Mouse (Mus musculus): ENCODE results near the gene Neurl4. TPM values are rescaled to one million over a fixed set of nuclear protein-coding genes. Genes with fewer than 3 reads are reported as not detected.
"Not testable (repeated sequence)": the region's sequence is repeated elsewhere in the genome, so short reads cannot be mapped to it uniquely, and the experiment has no call there.

Neurl4 gene
- polyA plus RNA-seq, 1 experiment from 2014 or later: 23.0 TPM

- H3K9ac ChIP-seq (replicated peaks): no peak overlapping the region
- H3K36me3 ChIP-seq: no peaks in the 10 kb centered on the region
- no peak overlapping the region for H3K4me2 ChIP-seq (replicated peaks)
- no peak for ATAC-seq (replicated peaks)
- peaks cover 5% of the 10 kb centered on the region for H3K4me1 ChIP-seq
- H3K9me3 ChIP-seq: no peaks in the 10 kb centered on the region
- WGBS: 82% methylated on average over 4 of the region's 4 CpGs
- H3K27me3 ChIP-seq: no peaks in the 10 kb centered on the region
- H3K4me3 ChIP-seq: no peak overlapping the region
- no peak overlapping the region for H3K27ac ChIP-seq (replicated peaks)
Measured at GRCm38 (mm10) chr11:69929712-69930111, 28.8 kb downstream of the Neurl4 start.

GRCm38 (mm10) chr11:69930176-69930575, 29.3 kb downstream of the Neurl4 start:
- peaks cover 10% of the 10 kb centered on the region for H3K4me1 ChIP-seq
- not testable (repeated sequence) for H3K9ac ChIP-seq (replicated peaks); H3K4me2 ChIP-seq (replicated peaks); ATAC-seq (replicated peaks); H3K9me3 ChIP-seq; H3K27me3 ChIP-seq; H3K4me3 ChIP-seq; H3K27ac ChIP-seq (replicated peaks); H3K36me3 ChIP-seq
- 89% methylated on average over 8 of the region's 8 CpGs for WGBS

GRCm38 (mm10) chr11:69930967-69931537, 30.2 kb downstream of the Neurl4 start:
- Histone ChIP-seq H3K27ac (replicated peaks) (no peak overlapping the region), H3K9me3 (no peaks in the 10 kb centered on the region), H3K4me2 (replicated peaks) (no peak overlapping the region), H3K9ac (replicated peaks) (no peak overlapping the region), H3K36me3 (no peaks in the 10 kb centered on the region), H3K4me3 (no peak overlapping the region), H3K4me1 (peaks cover 16% of the 10 kb centered on the region), H3K27me3 (no peaks in the 10 kb centered on the region)
- no peak for ATAC-seq (replicated peaks)
- 83% methylated on average over 3 of the region's 3 CpGs for WGBS

GRCm38 (mm10) chr11:69931769-69932168, 30.9 kb downstream of the Neurl4 start:
- no peak overlapping the region for H3K4me3 ChIP-seq
- 73% methylated on average over 8 of the region's 8 CpGs for WGBS
- ATAC-seq (replicated peaks): no peak
- no peaks in the 10 kb centered on the region for H3K9me3 ChIP-seq
- H3K4me1 ChIP-seq: peaks cover 24% of the 10 kb centered on the region
- H3K4me2 ChIP-seq (replicated peaks): no peak overlapping the region
- H3K27me3 ChIP-seq: peaks cover 1% of the 10 kb centered on the region; the same call in 1 of the 2 replicates
- H3K27ac ChIP-seq (replicated peaks): no peak overlapping the region
- H3K9ac ChIP-seq (replicated peaks): no peak overlapping the region
- no peaks in the 10 kb centered on the region for H3K36me3 ChIP-seq

GRCm38 (mm10) chr11:69932254-69932653, 31.4 kb downstream of the Neurl4 start:
- H3K27me3 ChIP-seq: peaks cover 6% of the 10 kb centered on the region; the same call in 1 of the 2 replicates
- H3K9ac ChIP-seq (replicated peaks): no peak overlapping the region
- H3K36me3 ChIP-seq: no peaks in the 10 kb centered on the region
- peaks cover 27% of the 10 kb centered on the region for H3K4me1 ChIP-seq
- no peak overlapping the region for H3K4me3 ChIP-seq
- H3K9me3 ChIP-seq: no peaks in the 10 kb centered on the region
- no peak for ATAC-seq (replicated peaks)
- H3K4me2 ChIP-seq (replicated peaks): no peak overlapping the region
- WGBS: 40% methylated on average over 3 of the region's 3 CpGs
- H3K27ac ChIP-seq (replicated peaks): no peak overlapping the region

GRCm38 (mm10) chr11:69933066-69933465, 32.2 kb downstream of the Neurl4 start:
- no peaks in the 10 kb centered on the region for H3K9me3 ChIP-seq
- H3K27me3 ChIP-seq: peaks cover 10% of the 10 kb centered on the region; the same call in 1 of the 2 replicates
- no peaks in the 10 kb centered on the region for H3K36me3 ChIP-seq
- H3K4me2 ChIP-seq (replicated peaks): no peak overlapping the region
- 75% methylated on average over 4 of the region's 4 CpGs for WGBS
- H3K27ac ChIP-seq (replicated peaks): no peak overlapping the region
- peaks cover 27% of the 10 kb centered on the region for H3K4me1 ChIP-seq
- H3K4me3 ChIP-seq: no peak overlapping the region
- H3K9ac ChIP-seq (replicated peaks): no peak overlapping the region
- ATAC-seq (replicated peaks): no peak

GRCm38 (mm10) chr11:69934169-69934568, 33.3 kb downstream of the Neurl4 start:
- Histone ChIP-seq H3K4me2 (replicated peaks) (peak overlapping the region; percentile 99), H3K4me1 (peaks cover 27% of the 10 kb centered on the region), H3K9ac (replicated peaks) (no peak overlapping the region), H3K4me3 (peak overlapping the region; percentile 54), H3K9me3 (no peaks in the 10 kb centered on the region), H3K27ac (replicated peaks) (no peak overlapping the region), H3K27me3 (peaks cover 10% of the 10 kb centered on the region; the same call in 1 of the 2 replicates), H3K36me3 (no peaks in the 10 kb centered on the region)
- under 1% methylated on average over 18 of the region's 18 CpGs for WGBS
- peak; percentile 51 for ATAC-seq (replicated peaks)

GRCm38 (mm10) chr11:69934681-69935080, 33.8 kb downstream of the Neurl4 start:
- Histone ChIP-seq H3K4me3 (peak overlapping the region; percentile 54), H3K36me3 (no peaks in the 10 kb centered on the region), H3K9me3 (no peaks in the 10 kb centered on the region), H3K4me2 (replicated peaks) (peak overlapping the region; percentile 99), H3K27me3 (peaks cover 10% of the 10 kb centered on the region; the same call in 1 of the 2 replicates), H3K27ac (replicated peaks) (no peak overlapping the region), H3K9ac (replicated peaks) (no peak overlapping the region), H3K4me1 (peaks cover 27% of the 10 kb centered on the region)
- ATAC-seq (replicated peaks): no peak
- WGBS: 17% methylated on average over 6 of the region's 6 CpGs

- peaks cover 27% of the 10 kb centered on the region for H3K4me1 ChIP-seq
- no peaks in the 10 kb centered on the region for H3K9me3 ChIP-seq
- 1% methylated on average over 61 of the region's 62 CpGs for WGBS
- peak within 1 kb of the TSS; percentile 54 for H3K4me3 ChIP-seq
- H3K27ac ChIP-seq (replicated peaks): no peak within 1 kb of the TSS
- H3K36me3 ChIP-seq: no peaks in the 10 kb centered on the region
- H3K9ac ChIP-seq (replicated peaks): peak within 1 kb of the TSS; percentile 52
- H3K4me2 ChIP-seq (replicated peaks): peak within 1 kb of the TSS; percentile 99
- H3K27me3 ChIP-seq: peaks cover 10% of the 10 kb centered on the region; the same call in 1 of the 2 replicates
- ATAC-seq (replicated peaks): peak; percentile 94
Measured at GRCm38 (mm10) chr11:69935137-69935879, 34.4 kb downstream of the Neurl4 start, which contains the start of gene Ybx2. TSS of gene Ybx2 (plus strand) at chr11:69935796.

- Histone ChIP-seq H3K27ac (replicated peaks) (no peak overlapping the region), H3K9me3 (no peaks in the 10 kb centered on the region), H3K36me3 (no peaks in the 10 kb centered on the region), H3K4me2 (replicated peaks) (peak overlapping the region; percentile 99), H3K27me3 (peaks cover 10% of the 10 kb centered on the region; the same call in 1 of the 2 replicates), H3K9ac (replicated peaks) (peak overlapping the region; percentile 52), H3K4me3 (peak overlapping the region; percentile 54), H3K4me1 (peaks cover 27% of the 10 kb centered on the region)
- peak; percentile 39 for ATAC-seq (replicated peaks)
- 2% methylated on average over 30 of the region's 30 CpGs for WGBS
Measured at GRCm38 (mm10) chr11:69936156-69936555, 35.3 kb downstream of the Neurl4 start.

GRCm38 (mm10) chr11:69936714-69937347, 36.0 kb downstream of the Neurl4 start:
- 36% methylated on average over 9 of the region's 9 CpGs for WGBS
- peak overlapping the region; percentile 54; the same call in 1 of the 2 replicates for H3K4me3 ChIP-seq

GRCm38 (mm10) chr11:69937385-69937784, 36.5 kb downstream of the Neurl4 start:
- 36% methylated on average over 4 of the region's 4 CpGs for WGBS

More at GRCm38 (mm10) chr11:69936714-69937347, 36.0 kb downstream of the Neurl4 start:
- H3K9me3 ChIP-seq: no peaks in the 10 kb centered on the region
- H3K4me2 ChIP-seq (replicated peaks): peak overlapping the region; percentile 99
- H3K4me1 ChIP-seq: peaks cover 27% of the 10 kb centered on the region
- H3K9ac ChIP-seq (replicated peaks): no peak overlapping the region
- no peak for ATAC-seq (replicated peaks)
- H3K36me3 ChIP-seq: no peaks in the 10 kb centered on the region
- peaks cover 10% of the 10 kb centered on the region; the same call in 1 of the 2 replicates for H3K27me3 ChIP-seq
- no peak overlapping the region for H3K27ac ChIP-seq (replicated peaks)

More at GRCm38 (mm10) chr11:69937385-69937784, 36.5 kb downstream of the Neurl4 start:
- Histone ChIP-seq H3K9ac (replicated peaks) (no peak overlapping the region), H3K4me2 (replicated peaks) (no peak overlapping the region), H3K36me3 (no peaks in the 10 kb centered on the region), H3K4me3 (no peak overlapping the region), H3K4me1 (peaks cover 27% of the 10 kb centered on the region), H3K27ac (replicated peaks) (no peak overlapping the region), H3K9me3 (no peaks in the 10 kb centered on the region), H3K27me3 (peaks cover 10% of the 10 kb centered on the region; the same call in 1 of the 2 replicates)
- no peak for ATAC-seq (replicated peaks)
